Mouse (Mus musculus): ENCODE results near the gene Col15a1. TPM values are rescaled to one million over a fixed set of nuclear protein-coding genes. Genes with fewer than 3 reads are reported as not detected.
A peak's percentile ranks its signal among the peaks of the same experiment; 100 is the strongest.

Col15a1 gene
- polyA plus RNA-seq, 1 experiment: 15.7 TPM

DNA sequence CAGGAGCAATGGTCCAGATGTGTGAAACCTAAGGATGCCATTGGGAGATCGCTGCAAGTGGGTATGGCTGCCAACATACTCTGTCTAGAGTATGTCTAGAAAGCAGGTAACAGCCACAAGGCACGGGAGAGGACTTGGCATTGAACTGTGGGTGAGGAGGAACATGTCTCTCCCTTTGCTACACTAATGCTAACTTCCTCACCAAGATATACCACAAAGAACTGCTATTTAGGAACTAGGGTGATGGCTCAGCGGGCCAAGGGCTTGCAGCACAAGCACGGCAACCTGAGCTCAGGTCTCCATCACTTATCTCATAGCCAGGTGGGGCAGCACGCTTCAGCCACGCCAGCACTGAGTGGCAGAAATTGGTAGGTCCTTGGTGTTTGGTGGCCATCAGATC lies 103.5 kb downstream of the Col15a1 start:
- Histone ChIP-seq H3K27ac (ENCODE audit: insufficient read depth, low read depth, low read length) (no peak overlapping the region), H3K36me3 (ENCODE audit: control insufficient read depth, insufficient read depth, low read length) (no peaks in the 10 kb centered on the region), H3K4me1 (ENCODE audit: control insufficient read depth, insufficient read depth, insufficient read length, low read length) (peaks cover 14% of the 10 kb centered on the region; the same call in 1 of the 2 replicates), H3K4me3 (ENCODE audit: low read depth, low read length) (no peak overlapping the region), H3K27me3 (ENCODE audit: control insufficient read depth, insufficient read depth, low read length) (no peaks in the 10 kb centered on the region)
- TF ChIP-seq CTCF (IDR thresholded peaks at IDR 0.05; ENCODE audit: extremely low read depth, insufficient read length, insufficient replicate concordance, low read depth, low read length) (no peak), POLR2A (IDR thresholded peaks at IDR 0.05; ENCODE audit: low read depth, low read length) (no peak)
- WGBS: 92% methylated on average over 6 of the region's 6 CpGs

DNA sequence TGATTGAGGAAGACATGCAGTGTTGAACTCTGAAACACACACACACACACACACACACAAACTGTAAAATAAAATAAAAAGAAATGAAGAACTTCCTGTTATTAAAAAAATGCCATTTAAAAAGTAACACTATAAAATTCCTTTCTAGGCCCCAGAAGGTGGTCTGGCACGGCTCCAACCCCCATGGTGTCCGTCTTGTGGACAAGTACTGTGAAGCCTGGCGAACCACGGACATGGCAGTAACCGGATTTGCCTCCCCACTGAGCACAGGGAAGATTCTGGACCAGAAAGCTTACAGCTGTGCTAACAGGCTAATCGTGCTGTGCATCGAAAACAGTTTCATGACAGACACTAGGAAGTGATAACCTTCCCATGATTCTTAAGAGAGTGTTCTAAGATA lies 104.0 kb downstream of the Col15a1 start:
- Histone ChIP-seq H3K36me3 (ENCODE audit: control insufficient read depth, insufficient read depth, low read length) (no peaks in the 10 kb centered on the region), H3K4me3 (ENCODE audit: low read depth, low read length) (no peak overlapping the region), H3K27me3 (ENCODE audit: control insufficient read depth, insufficient read depth, low read length) (no peaks in the 10 kb centered on the region), H3K4me1 (ENCODE audit: control insufficient read depth, insufficient read depth, insufficient read length, low read length) (peaks cover 14% of the 10 kb centered on the region; the same call in 1 of the 2 replicates), H3K27ac (ENCODE audit: insufficient read depth, low read depth, low read length) (no peak overlapping the region)
- WGBS: 83% methylated on average over 7 of the region's 7 CpGs
- TF ChIP-seq CTCF (IDR thresholded peaks at IDR 0.05; ENCODE audit: extremely low read depth, insufficient read length, insufficient replicate concordance, low read depth, low read length): no peak
- no peak for TF ChIP-seq POLR2A (IDR thresholded peaks at IDR 0.05; ENCODE audit: low read depth, low read length)

- Histone ChIP-seq H3K27ac (ENCODE audit: insufficient read depth, low read depth, low read length) (no peak overlapping the region), H3K27me3 (ENCODE audit: control insufficient read depth, insufficient read depth, low read length) (no peaks in the 10 kb centered on the region), H3K4me3 (ENCODE audit: low read depth, low read length) (no peak overlapping the region), H3K4me1 (ENCODE audit: control insufficient read depth, insufficient read depth, insufficient read length, low read length) (peaks cover 14% of the 10 kb centered on the region; the same call in 1 of the 2 replicates), H3K36me3 (ENCODE audit: control insufficient read depth, insufficient read depth, low read length) (no peaks in the 10 kb centered on the region)
- 79% methylated on average over 14 of the region's 14 CpGs for WGBS
- TF ChIP-seq POLR2A (IDR thresholded peaks at IDR 0.05; ENCODE audit: low read depth, low read length) (no peak), CTCF (IDR thresholded peaks at IDR 0.05; ENCODE audit: extremely low read depth, insufficient read length, insufficient replicate concordance, low read depth, low read length) (no peak)
These were observed 104.7 kb downstream of the Col15a1 start for GRCm38 (mm10) chr4:47312676-47313075.

DNA sequence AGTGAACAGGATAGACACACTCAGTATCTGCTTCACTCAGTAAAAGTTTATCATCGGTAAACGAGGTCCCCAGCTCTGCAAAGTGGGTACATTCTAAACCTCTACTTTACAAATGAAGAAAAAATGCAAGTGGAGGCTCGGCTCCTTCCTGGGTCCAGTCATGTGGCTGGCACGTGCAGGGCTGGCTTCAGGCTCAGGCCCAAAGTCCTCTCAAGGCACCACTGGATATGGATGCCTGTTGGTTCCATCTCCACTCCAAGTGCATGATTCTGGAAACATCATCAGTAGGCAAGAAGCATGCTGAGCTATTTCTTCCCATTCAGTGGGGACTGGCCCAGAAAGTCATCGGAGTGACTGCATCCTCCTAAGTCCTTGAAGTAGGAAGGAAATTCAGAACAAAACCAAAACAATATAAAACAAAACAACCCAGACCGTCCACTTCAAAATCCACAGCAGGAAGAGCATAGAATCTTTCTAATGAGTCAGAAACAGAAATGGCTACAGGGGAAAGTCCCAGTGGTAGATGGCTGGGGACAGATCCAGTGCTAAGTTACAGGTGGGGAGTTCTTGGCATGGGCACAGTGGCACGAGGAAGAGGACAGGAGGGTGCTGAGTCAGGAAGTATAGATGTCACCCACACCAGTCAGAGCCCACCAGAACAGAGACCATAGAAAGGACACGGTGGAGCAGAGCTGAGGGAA lies 105.9 kb downstream of the Col15a1 start:
- Histone ChIP-seq H3K36me3 (ENCODE audit: control insufficient read depth, insufficient read depth, low read length) (no peaks in the 10 kb centered on the region), H3K27me3 (ENCODE audit: control insufficient read depth, insufficient read depth, low read length) (no peaks in the 10 kb centered on the region), H3K27ac (ENCODE audit: insufficient read depth, low read depth, low read length) (peak overlapping the region; percentile 41), H3K4me1 (ENCODE audit: control insufficient read depth, insufficient read depth, insufficient read length, low read length) (peaks cover 14% of the 10 kb centered on the region), H3K4me3 (ENCODE audit: low read depth, low read length) (no peak overlapping the region)
- TF ChIP-seq POLR2A (IDR thresholded peaks at IDR 0.05; ENCODE audit: low read depth, low read length): no peak
- TF ChIP-seq CTCF (IDR thresholded peaks at IDR 0.05; ENCODE audit: extremely low read depth, insufficient read length, insufficient replicate concordance, low read depth, low read length): no peak
- 67% methylated on average over 8 of the region's 8 CpGs for WGBS

GRCm38 (mm10) chr4:47315458-47315857 lies 107.5 kb downstream of the Col15a1 start:
- Histone ChIP-seq H3K27me3 (ENCODE audit: control insufficient read depth, insufficient read depth, low read length) (no peaks in the 10 kb centered on the region), H3K36me3 (ENCODE audit: control insufficient read depth, insufficient read depth, low read length) (no peaks in the 10 kb centered on the region), H3K4me3 (ENCODE audit: low read depth, low read length) (no peak overlapping the region), H3K27ac (ENCODE audit: insufficient read depth, low read depth, low read length) (peak overlapping the region; percentile 47; the same call in 1 of the 2 replicates), H3K4me1 (ENCODE audit: control insufficient read depth, insufficient read depth, insufficient read length, low read length) (peaks cover 13% of the 10 kb centered on the region)
- TF ChIP-seq CTCF (IDR thresholded peaks at IDR 0.05; ENCODE audit: extremely low read depth, insufficient read length, insufficient replicate concordance, low read depth, low read length) (no peak), POLR2A (IDR thresholded peaks at IDR 0.05; ENCODE audit: low read depth, low read length) (no peak)
- 60% methylated on average over 2 of the region's 2 CpGs for WGBS

- Histone ChIP-seq H3K27ac (ENCODE audit: insufficient read depth, low read depth, low read length) (0 out of 2 replicates have a peak overlapping the region, but pooled peaks have one; percentile 23), H3K27me3 (ENCODE audit: control insufficient read depth, insufficient read depth, low read length) (no peaks in the 10 kb centered on the region), H3K4me3 (ENCODE audit: low read depth, low read length) (no peak overlapping the region), H3K36me3 (ENCODE audit: control insufficient read depth, insufficient read depth, low read length) (no peaks in the 10 kb centered on the region), H3K4me1 (ENCODE audit: control insufficient read depth, insufficient read depth, insufficient read length, low read length) (peaks cover 7% of the 10 kb centered on the region)
- 72% methylated on average over 6 of the region's 6 CpGs for WGBS
- TF ChIP-seq CTCF (IDR thresholded peaks at IDR 0.05; ENCODE audit: extremely low read depth, insufficient read length, insufficient replicate concordance, low read depth, low read length): no peak
These were observed 108.5 kb downstream of the Col15a1 start for GRCm38 (mm10) chr4:47316432-47316831.

DNA sequence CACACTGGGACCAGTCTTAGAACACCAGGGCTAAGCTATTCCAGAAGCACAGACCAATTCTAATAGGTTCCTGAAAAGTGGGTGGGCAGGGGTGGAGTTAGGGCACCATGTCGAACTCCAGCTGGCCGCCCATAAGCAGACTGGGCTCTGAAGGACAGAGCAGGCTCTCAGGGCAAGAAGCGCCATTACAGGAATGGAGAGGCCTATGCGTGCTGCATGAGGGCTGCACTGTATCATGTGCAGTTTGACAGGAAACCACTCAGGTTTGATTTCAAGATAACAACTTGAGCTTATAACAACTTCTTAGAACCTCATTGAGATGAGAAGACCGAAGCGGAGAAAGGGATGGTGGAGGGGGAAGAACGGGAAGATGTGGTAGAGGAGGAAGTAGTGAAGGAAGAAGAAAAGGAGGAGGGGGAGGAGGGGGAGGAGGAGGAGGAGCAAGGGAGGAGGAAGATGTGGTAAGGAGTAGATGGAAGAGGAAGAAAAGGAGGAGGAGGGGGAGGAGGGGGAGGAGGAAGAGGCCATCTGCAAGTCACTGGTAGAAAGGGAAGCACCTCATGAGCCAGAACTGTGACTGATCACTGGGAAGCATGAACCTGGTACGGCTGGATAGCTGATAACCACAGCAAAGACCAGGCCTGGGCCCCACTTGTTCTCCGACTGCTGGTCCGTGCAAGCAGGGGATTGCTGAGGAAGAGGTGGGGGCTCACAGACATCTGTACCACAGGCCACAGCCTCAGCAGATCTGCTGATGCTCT lies 111.8 kb downstream of the Col15a1 start:
- Histone ChIP-seq H3K27ac (ENCODE audit: insufficient read depth, low read depth, low read length) (peak overlapping the region; percentile 70), H3K4me1 (ENCODE audit: control insufficient read depth, insufficient read depth, insufficient read length, low read length) (peaks cover 3% of the 10 kb centered on the region), H3K36me3 (ENCODE audit: control insufficient read depth, insufficient read depth, low read length) (no peaks in the 10 kb centered on the region), H3K4me3 (ENCODE audit: low read depth, low read length) (no peak overlapping the region), H3K27me3 (ENCODE audit: control insufficient read depth, insufficient read depth, low read length) (no peaks in the 10 kb centered on the region)
- 78% methylated on average over 10 of the region's 10 CpGs for WGBS
- TF ChIP-seq POLR2A (IDR thresholded peaks at IDR 0.05; ENCODE audit: low read depth, low read length) (no peak), CTCF (IDR thresholded peaks at IDR 0.05; ENCODE audit: extremely low read depth, insufficient read length, insufficient replicate concordance, low read depth, low read length) (no peak)
